Mouse (Mus musculus): Measurements from ENCODE around the gene Slc9a8.

Slc9a8 gene

GRCm38 (mm10) chr2:167483081-167483826 is 61.7 kb downstream of the Slc9a8 start:
- no peak for DNase-seq (ENCODE audit: low read depth, low spot score)

DNA sequence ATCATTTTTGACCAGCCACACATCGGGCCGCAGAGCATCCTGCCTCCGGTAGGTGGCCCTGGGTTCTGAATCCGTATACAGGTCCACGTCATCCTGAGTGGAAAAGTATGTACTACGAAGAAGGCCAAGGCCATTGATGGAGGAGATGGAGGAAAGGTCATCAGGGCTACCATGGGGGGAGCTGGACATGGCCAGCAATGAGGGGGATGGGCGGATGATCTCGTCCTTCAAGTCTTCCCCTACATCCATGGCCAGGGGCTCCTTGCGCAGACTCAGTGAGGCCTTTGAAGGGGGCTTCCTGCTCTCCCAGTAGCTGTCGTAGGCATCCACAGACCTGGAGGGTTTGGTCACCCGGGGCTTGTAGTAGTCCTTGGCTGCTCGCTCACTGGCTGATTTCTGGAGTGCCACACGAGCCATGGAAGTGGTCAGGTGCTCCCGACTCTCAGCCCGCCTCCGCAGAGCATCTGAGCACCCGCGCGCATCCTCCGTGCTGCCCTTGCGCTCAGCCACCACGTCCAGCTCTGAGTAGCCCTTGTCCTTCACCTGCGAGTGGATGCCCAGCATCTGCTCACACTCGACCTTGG is 62.4 kb downstream of the Slc9a8 start:
- peak; percentile 83 for DNase-seq (ENCODE audit: low read depth, low spot score)

GRCm38 (mm10) chr2:167484932-167485331 is 63.4 kb downstream of the Slc9a8 start:
- DNase-seq (ENCODE audit: low read depth, low spot score), result no peak

DNA sequence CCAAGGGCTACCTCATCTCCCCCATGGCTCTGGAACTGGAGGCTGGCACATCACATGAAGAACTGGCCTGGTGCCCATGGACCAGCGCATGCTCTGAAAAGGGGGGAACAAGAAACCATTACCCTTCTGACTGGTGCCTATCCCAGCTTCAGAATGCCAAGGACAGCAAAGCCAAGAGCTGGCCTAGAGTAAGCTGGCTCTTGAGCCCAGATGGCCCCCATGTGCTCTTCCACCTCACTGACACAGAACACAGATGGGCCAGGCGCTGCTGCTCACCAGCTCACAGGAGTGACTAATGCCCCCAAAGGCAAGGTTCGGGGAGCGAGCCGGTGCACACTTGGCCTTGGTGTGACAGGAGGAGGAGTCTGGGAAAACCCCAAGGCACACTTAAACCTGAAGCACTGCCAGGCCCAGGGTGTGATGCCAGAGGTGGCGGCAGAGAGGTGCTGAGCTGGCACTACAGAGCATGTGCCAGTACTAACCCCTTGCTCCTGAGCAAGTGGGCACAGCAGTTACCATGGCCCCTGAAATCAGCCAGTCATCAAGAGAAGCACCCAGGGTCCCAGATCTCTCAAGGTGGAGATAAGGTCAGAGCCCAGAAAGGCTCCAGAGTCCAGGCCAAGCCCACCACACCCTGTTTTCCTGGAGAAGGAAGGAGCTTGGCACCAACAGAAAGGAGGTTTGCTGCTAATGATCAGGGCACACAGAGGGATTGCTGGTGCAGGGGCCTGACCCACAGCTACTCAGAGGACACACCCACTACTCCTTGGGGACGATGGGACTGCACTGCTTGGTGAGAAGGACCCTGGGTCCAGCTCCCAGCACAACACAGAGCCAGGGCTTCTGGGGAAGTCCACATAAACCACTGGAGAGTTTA is 64.2 kb downstream of the Slc9a8 start:
- DNase-seq (ENCODE audit: low read depth, low spot score), result peak; percentile 98

DNA sequence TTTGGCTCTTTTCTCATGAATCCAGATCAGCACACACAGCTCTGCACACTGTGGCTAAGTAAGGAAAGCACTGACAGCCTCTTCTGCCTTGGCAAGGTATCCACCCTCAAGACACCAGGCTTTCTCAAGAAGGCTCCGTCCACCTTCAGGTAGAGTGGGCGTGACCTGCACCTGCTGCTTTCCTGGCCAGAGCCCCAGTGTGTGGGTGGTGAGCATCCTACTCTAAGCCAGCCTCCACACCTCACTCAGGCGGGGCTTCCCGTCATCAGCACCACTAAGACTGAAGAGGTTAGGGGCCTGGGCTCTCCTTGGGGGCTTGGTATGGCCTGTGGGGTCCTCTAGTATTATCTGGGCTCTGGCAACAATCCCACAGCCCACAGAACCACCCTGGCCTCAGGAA is 65.1 kb downstream of the Slc9a8 start:
- peak; percentile 67 for DNase-seq (ENCODE audit: low read depth, low spot score)

- no peak for DNase-seq (ENCODE audit: low read depth, low spot score)
Observed at GRCm38 (mm10) chr2:167487551-167487950, 66.0 kb downstream of the Slc9a8 start.

DNA sequence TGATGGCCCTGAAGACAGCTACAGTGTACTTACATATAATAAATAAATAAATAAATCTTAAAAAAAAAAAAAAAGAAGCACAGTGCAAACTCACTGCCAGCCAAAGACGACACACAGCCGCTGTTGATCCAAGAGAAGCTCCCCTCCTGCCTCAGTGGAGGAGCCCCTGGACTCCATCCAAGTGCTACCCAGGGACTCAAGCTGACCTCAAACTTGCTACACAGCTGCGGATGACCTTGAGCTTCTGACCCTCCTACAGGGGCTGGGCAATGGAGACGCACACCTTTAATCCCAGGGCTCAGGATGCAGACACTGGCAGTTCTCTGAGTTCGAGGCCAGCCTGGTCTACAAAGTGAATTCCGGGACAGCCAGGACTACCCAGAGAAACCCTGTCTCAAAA is 66.5 kb downstream of the Slc9a8 start:
- no peak for DNase-seq (ENCODE audit: low read depth, low spot score)

DNA sequence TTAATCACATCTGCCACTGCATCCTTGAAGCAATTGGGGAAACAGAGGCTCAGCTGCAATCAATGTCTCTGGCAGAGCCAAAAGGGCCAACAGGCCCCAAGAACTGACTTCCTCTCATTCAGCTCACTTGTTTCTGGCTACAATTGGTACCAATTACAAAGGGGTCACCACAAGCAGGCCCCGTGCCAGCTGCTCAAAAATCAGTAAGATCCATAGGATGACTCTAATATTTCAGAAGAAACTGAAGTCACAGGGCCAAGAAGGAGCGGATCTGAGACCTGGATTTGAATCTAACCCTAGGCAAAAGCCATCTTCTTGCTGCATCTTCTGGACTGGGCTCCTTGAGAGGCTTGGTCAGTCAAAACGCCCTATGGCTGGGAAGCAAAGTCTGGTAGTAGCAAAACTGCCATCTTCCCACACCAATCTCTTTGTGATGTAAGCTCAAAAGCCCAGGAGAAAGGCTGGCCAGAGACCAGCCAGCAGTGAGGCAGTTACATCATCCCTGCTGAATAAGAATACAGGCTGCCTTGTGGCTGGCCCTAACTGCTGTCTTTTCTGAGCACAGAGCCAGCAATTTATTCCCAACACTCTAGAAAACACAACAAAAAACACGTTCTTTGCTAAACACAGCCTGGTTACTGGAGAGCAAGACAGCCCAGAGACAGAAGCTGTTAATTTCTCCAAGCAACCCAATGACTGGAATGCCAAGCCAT is 69.5 kb downstream of the Slc9a8 start:
- peak; percentile 92 for DNase-seq (ENCODE audit: low read depth, low spot score)

- DNase-seq (ENCODE audit: low read depth, low spot score), result no peak
Observed at GRCm38 (mm10) chr2:167491757-167492708, 70.5 kb downstream of the Slc9a8 start, which contains the start of gene Rnf114. Gene Rnf114, plus strand, starts transcription at chr2:167492645.

- peak; percentile 97 for DNase-seq (ENCODE audit: low read depth, low spot score)
Observed at GRCm38 (mm10) chr2:167492713-167493636, 71.5 kb downstream of the Slc9a8 start, which contains the start of gene Spata2. Gene Spata2, minus strand, starts transcription at chr2:167492887.

DNA sequence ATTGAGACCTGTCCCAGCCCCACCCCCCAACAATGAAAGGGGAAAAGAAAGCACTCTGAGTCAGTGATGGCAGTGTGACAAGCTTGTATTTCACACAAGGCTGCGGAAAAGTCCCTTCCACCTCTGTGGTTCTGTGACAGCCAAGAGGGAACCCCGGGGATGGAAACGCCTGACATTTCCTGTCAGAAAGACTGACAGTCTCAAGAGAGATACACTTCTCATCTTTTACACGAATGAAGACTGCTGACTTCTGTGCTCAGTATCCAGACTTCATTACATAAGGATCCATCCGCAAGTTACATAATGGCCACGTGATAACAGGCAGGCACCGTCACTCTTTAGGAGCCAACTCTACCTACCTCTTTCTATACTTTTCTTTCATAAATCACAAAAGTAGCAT is 74.9 kb downstream of the Slc9a8 start:
- peak; percentile 82 for DNase-seq (ENCODE audit: low read depth, low spot score)

GRCm38 (mm10) chr2:167497272-167497671 is 75.8 kb downstream of the Slc9a8 start:
- DNase-seq (ENCODE audit: low read depth, low spot score), result no peak

- DNase-seq (ENCODE audit: low read depth, low spot score), result no peak
Observed at GRCm38 (mm10) chr2:167502554-167503252, 81.2 kb downstream of the Slc9a8 start.

GRCm38 (mm10) chr2:167503253-167503895 is 81.9 kb downstream of the Slc9a8 start:
- DNase-seq (ENCODE audit: low read depth, low spot score), result peak; percentile 92

- peak; percentile 57 for DNase-seq (ENCODE audit: low read depth, low spot score)
Observed at GRCm38 (mm10) chr2:167503896-167504349, 82.4 kb downstream of the Slc9a8 start.

- DNase-seq (ENCODE audit: low read depth, low spot score), result no peak
Observed at GRCm38 (mm10) chr2:167505127-167505526, 83.6 kb downstream of the Slc9a8 start.

DNA sequence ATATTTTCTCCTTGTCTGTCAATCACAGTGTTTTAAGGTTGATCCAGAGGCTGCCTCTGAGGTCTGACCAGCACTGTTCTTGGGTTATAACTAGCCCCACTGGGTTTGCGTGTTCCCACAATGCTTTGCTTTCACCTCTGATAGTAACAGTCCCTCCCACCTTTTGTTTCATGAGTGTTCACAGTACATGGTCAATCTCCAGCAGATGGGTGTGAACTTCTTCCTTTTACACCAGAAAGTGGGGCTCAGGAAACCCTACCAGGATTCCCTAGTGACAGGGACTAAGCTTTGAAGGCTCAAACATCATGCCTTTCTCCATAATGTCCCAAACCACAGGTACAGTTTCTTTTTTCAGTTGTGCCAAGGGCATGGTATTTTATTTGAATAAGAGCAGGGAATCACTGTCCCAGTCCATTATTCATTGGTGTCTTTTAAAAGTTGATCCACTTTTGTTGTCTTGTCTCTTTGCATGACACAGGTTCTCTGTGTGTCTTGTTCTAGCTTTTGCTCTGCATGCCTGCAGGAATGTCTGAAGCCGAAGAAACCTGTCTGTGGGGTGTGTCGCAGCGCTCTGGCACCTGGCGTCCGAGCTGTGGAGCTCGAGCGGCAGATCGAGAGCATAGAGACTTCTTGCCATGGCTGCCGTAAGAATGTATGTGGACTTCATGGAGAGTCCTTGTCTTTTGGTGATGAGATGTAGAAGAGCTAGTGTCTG is 85.2 kb downstream of the Slc9a8 start:
- DNase-seq (ENCODE audit: low read depth, low spot score), result no peak

Data from brain, adult 2 months (tissue).